Mouse (Mus musculus): Measurements from ENCODE around the gene Olfr223. TPM values are rescaled to one million over a fixed set of nuclear protein-coding genes. Genes with fewer than 3 reads are reported as not detected.

Gene Olfr223
- polyA plus RNA-seq, 1 experiment, result not detected

GRCm38 (mm10) chr11:59635251-59635795, 42.2 kb upstream of the Olfr223 start:
- peaks cover 47% of the 10 kb centered on the region for H3K4me1 ChIP-seq (replicated peaks; ENCODE audit: control insufficient read depth, insufficient read depth, low read length)
- H3K27me3 ChIP-seq (ENCODE audit: control insufficient read depth, insufficient read depth, low read length), result no peaks in the 10 kb centered on the region
- WGBS, result 74% methylated on average over 9 of the region's 9 CpGs
- no peak overlapping the region for H3K27ac ChIP-seq (ENCODE audit: control insufficient read depth, insufficient read depth, low read length)
- TF ChIP-seq CTCF (IDR thresholded peaks at IDR 0.05; ENCODE audit: borderline replicate concordance, control insufficient read depth, extremely low read depth, insufficient read depth, low read length, poor library complexity) (no peak), POLR2A (IDR thresholded peaks at IDR 0.05; ENCODE audit: control insufficient read depth, extremely low read depth, insufficient read depth, low read length, poor library complexity) (no peak)
- no peaks in the 10 kb centered on the region for H3K36me3 ChIP-seq (ENCODE audit: control insufficient read depth, insufficient read depth, low read length)
- no peak overlapping the region for H3K4me3 ChIP-seq (ENCODE audit: control insufficient read depth, insufficient read depth, low read length)
- DNase-seq, result no peak

- Histone ChIP-seq H3K36me3 (ENCODE audit: control insufficient read depth, insufficient read depth, low read length) (no peaks in the 10 kb centered on the region), H3K4me3 (ENCODE audit: control insufficient read depth, insufficient read depth, low read length) (no peak overlapping the region), H3K4me1 (replicated peaks; ENCODE audit: control insufficient read depth, insufficient read depth, low read length) (peaks cover 53% of the 10 kb centered on the region), H3K27me3 (ENCODE audit: control insufficient read depth, insufficient read depth, low read length) (no peaks in the 10 kb centered on the region), H3K27ac (ENCODE audit: control insufficient read depth, insufficient read depth, low read length) (no peak overlapping the region)
- no peak for DNase-seq
- 95% methylated on average over 7 of the region's 7 CpGs for WGBS
- no peak for TF ChIP-seq CTCF (IDR thresholded peaks at IDR 0.05; ENCODE audit: borderline replicate concordance, control insufficient read depth, extremely low read depth, insufficient read depth, low read length, poor library complexity)
- no peak for TF ChIP-seq POLR2A (IDR thresholded peaks at IDR 0.05; ENCODE audit: control insufficient read depth, extremely low read depth, insufficient read depth, low read length, poor library complexity)
These were observed 41.0 kb upstream of the Olfr223 start for GRCm38 (mm10) chr11:59634001-59634660.

GRCm38 (mm10) chr11:59633037-59633436, 39.9 kb upstream of the Olfr223 start:
- DNase-seq, result peak; percentile 46
- Histone ChIP-seq H3K4me1 (replicated peaks; ENCODE audit: control insufficient read depth, insufficient read depth, low read length) (peaks cover 51% of the 10 kb centered on the region), H3K27ac (ENCODE audit: control insufficient read depth, insufficient read depth, low read length) (no peak overlapping the region), H3K36me3 (ENCODE audit: control insufficient read depth, insufficient read depth, low read length) (no peaks in the 10 kb centered on the region), H3K4me3 (ENCODE audit: control insufficient read depth, insufficient read depth, low read length) (no peak overlapping the region), H3K27me3 (ENCODE audit: control insufficient read depth, insufficient read depth, low read length) (no peaks in the 10 kb centered on the region)
- 25% methylated on average over 5 of the region's 5 CpGs for WGBS
- TF ChIP-seq CTCF (IDR thresholded peaks at IDR 0.05; ENCODE audit: borderline replicate concordance, control insufficient read depth, extremely low read depth, insufficient read depth, low read length, poor library complexity) (peak; percentile 61; the same call in 1 of the 2 replicates), POLR2A (IDR thresholded peaks at IDR 0.05; ENCODE audit: control insufficient read depth, extremely low read depth, insufficient read depth, low read length, poor library complexity) (no peak)

DNA sequence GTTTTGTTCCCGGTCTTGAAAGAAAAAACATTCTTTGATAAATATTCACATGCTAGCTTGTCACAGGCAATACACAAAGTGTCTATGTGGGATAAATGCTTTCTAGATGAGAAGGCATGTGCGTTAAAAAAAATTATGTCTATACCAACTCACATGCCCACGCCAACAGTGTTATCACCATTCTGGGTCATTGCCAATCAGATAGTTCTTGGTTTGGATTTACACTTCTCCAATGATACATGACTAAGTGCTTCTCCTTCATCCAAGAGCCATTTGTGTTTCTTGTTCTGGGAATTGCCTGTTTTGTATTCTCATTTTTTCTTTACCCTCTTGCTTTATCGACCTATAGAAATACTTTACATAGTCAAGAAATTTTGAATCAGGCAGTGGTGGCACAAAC, 38.9 kb upstream of the Olfr223 start:
- no peaks in the 10 kb centered on the region for H3K27me3 ChIP-seq (ENCODE audit: control insufficient read depth, insufficient read depth, low read length)
- no peak for TF ChIP-seq CTCF (IDR thresholded peaks at IDR 0.05; ENCODE audit: borderline replicate concordance, control insufficient read depth, extremely low read depth, insufficient read depth, low read length, poor library complexity)
- no peak for TF ChIP-seq POLR2A (IDR thresholded peaks at IDR 0.05; ENCODE audit: control insufficient read depth, extremely low read depth, insufficient read depth, low read length, poor library complexity)
- no peak overlapping the region for H3K4me3 ChIP-seq (ENCODE audit: control insufficient read depth, insufficient read depth, low read length)
- no peaks in the 10 kb centered on the region for H3K36me3 ChIP-seq (ENCODE audit: control insufficient read depth, insufficient read depth, low read length)
- no peak for DNase-seq
- peaks cover 52% of the 10 kb centered on the region for H3K4me1 ChIP-seq (replicated peaks; ENCODE audit: control insufficient read depth, insufficient read depth, low read length)
- no peak overlapping the region for H3K27ac ChIP-seq (ENCODE audit: control insufficient read depth, insufficient read depth, low read length)
- WGBS, result 94% methylated on average over 4 of the region's 4 CpGs

DNA sequence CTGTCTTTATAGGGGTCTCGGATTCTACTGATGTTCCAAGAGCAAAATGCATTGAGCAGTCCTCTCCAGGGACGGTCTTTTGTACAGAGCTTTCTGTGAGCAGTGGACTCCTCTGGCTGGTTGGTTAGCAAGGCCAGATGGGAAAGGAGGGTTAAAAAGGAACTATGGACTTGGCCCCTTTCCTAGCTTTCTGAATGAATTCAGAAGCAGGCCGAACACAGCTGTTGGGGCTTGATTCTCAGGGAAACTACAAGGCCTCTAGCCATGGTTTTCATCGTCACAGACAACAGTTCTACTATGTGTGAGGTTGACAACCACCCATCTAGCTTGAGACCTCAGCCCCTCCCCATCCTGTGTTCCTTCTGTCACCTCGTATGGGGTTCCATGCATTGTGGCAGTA, 36.8 kb upstream of the Olfr223 start:
- Histone ChIP-seq H3K27me3 (ENCODE audit: control insufficient read depth, insufficient read depth, low read length) (no peaks in the 10 kb centered on the region), H3K27ac (ENCODE audit: control insufficient read depth, insufficient read depth, low read length) (no peak overlapping the region), H3K4me3 (ENCODE audit: control insufficient read depth, insufficient read depth, low read length) (no peak overlapping the region), H3K4me1 (replicated peaks; ENCODE audit: control insufficient read depth, insufficient read depth, low read length) (peaks cover 44% of the 10 kb centered on the region), H3K36me3 (ENCODE audit: control insufficient read depth, insufficient read depth, low read length) (no peaks in the 10 kb centered on the region)
- no peak for TF ChIP-seq CTCF (IDR thresholded peaks at IDR 0.05; ENCODE audit: borderline replicate concordance, control insufficient read depth, extremely low read depth, insufficient read depth, low read length, poor library complexity)
- TF ChIP-seq POLR2A (IDR thresholded peaks at IDR 0.05; ENCODE audit: control insufficient read depth, extremely low read depth, insufficient read depth, low read length, poor library complexity), result no peak
- 84% methylated on average over 5 of the region's 5 CpGs for WGBS
- no peak for DNase-seq

- DNase-seq, result no peak
- H3K36me3 ChIP-seq (ENCODE audit: control insufficient read depth, insufficient read depth, low read length), result no peaks in the 10 kb centered on the region
- H3K27ac ChIP-seq (ENCODE audit: control insufficient read depth, insufficient read depth, low read length), result peak overlapping the region; percentile 24; the same call in 1 of the 2 replicates
- 4% methylated on average over 5 of the region's 5 CpGs for WGBS
- H3K4me3 ChIP-seq (ENCODE audit: control insufficient read depth, insufficient read depth, low read length), result no peak overlapping the region
- peaks cover 47% of the 10 kb centered on the region for H3K4me1 ChIP-seq (replicated peaks; ENCODE audit: control insufficient read depth, insufficient read depth, low read length)
- TF ChIP-seq CTCF (IDR thresholded peaks at IDR 0.05; ENCODE audit: borderline replicate concordance, control insufficient read depth, extremely low read depth, insufficient read depth, low read length, poor library complexity) (no peak), POLR2A (IDR thresholded peaks at IDR 0.05; ENCODE audit: control insufficient read depth, extremely low read depth, insufficient read depth, low read length, poor library complexity) (no peak)
- no peaks in the 10 kb centered on the region for H3K27me3 ChIP-seq (ENCODE audit: control insufficient read depth, insufficient read depth, low read length)
These were observed 35.1 kb upstream of the Olfr223 start for GRCm38 (mm10) chr11:59628177-59628576.
